Comparison of ENCODE assay signal across 8 mouse cellular contexts in the genomic region with DNA sequence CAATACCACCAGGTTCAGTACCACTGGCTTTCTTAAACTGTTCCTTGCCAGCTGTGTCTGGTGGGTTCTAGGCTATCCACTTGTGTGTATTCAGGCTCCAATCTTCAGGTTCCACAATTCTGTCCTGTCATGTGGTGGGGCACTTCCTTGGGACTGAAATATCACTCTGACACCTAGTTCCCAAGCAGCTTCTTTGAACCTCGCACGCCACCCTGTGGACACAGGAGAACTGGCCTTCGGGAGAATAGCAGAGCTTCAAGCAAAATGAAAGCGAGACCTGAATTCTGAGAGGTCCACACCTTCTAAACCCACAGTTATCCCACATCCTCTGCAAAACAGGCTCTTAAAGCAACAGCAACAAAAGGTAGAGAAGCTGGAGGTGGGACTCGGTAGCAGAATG.
DNase-seq lines count a peak whose midpoint lies in the region; ATAC-seq lines count a peak whose summit lies in the region.

No protein-coding gene starts in this region.

- no peaks in the 10 kb centered on the region for H3K36me3 ChIP-seq in liver, embryonic 16.5 days (ENCODE audit: control insufficient read depth, insufficient read depth)

- no peak overlapping the region for H3K27ac ChIP-seq in liver, embryonic 16.5 days (ENCODE audit: low read length)

- H3K4me3 ChIP-seq in liver, embryonic 16.5 days (ENCODE audit: low read depth, low read length) = no peak overlapping the region

- peak overlapping the region; percentile 27; the same call in 1 of the 2 replicates for H3K9ac ChIP-seq in liver, embryonic 16.5 days (ENCODE audit: low read depth, low read length)

- peaks cover 34% of the 10 kb centered on the region for H3K4me1 ChIP-seq in liver, embryonic 16.5 days (ENCODE audit: control insufficient read depth, low read depth, low read length)

- no peaks in the 10 kb centered on the region; the same call in 1 of the 2 replicates for H3K27me3 ChIP-seq in liver, embryonic 16.5 days (ENCODE audit: control insufficient read depth, insufficient read depth, low read depth, low read length)

- ATAC-seq in common myeloid progenitor, adult 5-6 weeks (replicated peaks; ENCODE audit: low read depth, poor library complexity, severe bottlenecking) = peak; percentile 75
- ATAC-seq in liver, embryonic 16.5 days (ENCODE audit: low read depth) = peak; percentile 60

- no peak overlapping the region for H3K4me2 ChIP-seq in liver, embryonic 16.5 days (ENCODE audit: low read depth, low read length)

- H3K9me3 ChIP-seq in liver, embryonic 16.5 days (replicated peaks; ENCODE audit: control insufficient read depth, low read length) = no peaks in the 10 kb centered on the region

- DNase-seq in CD8-positive naive resting alpha-beta T cell, adult 2 months (ENCODE audit: low read depth in 2 of 2, low spot score in 2 of 2) = peak; percentile 80 to 90
- DNase-seq in ZHBTc4 (ENCODE audit: low read depth, low spot score) = peak; percentile 92
- DNase-seq in heart, adult 18-20 months = peak; percentile 90 to 95
- DNase-seq in kidney, postnatal 4 days = peak; percentile 86 to 91
- DNase-seq in retina, postnatal 1 day = peak; percentile 80
- peak; percentile 46 for DNase-seq in urinary bladder, postnatal 10 days (ENCODE audit: low spot score)

- 9% methylated on average over 5 of the region's 5 CpGs for WGBS in liver, embryonic 16.5 days (ENCODE audit: insufficient replicate concordance)
